Mouse (Mus musculus) cerebellum, adult 2 months (tissue): ENCODE measurements at regions not wholly inside any gene's neighbourhood (a gene's known extent, or its start where the extent isn't known, plus 50 kb on each side); places are given as distances from the start of the nearest gene placed in this dataset.

Experiments
- CTCF ChIP-seq: fragments of 200-500 bp; IDR thresholded peaks from 2 replicates; pipeline ENCODE4 v1.5.1; 2011; ENCODE audit warnings: low read depth, mild to moderate bottlenecking, control low read depth, low read length, moderate library complexity, borderline replicate concordance; ENCODE audit not compliant: insufficient read depth
- POLR2A ChIP-seq: fragments of 200-500 bp; IDR thresholded peaks from 2 replicates; pipeline ENCODE4 v1.6.1; 2011; ENCODE audit warnings: low read length, control low read depth, borderline replicate concordance; ENCODE audit not compliant: insufficient read depth

- TF ChIP-seq POLR2A (no peak), CTCF (no peak)
Measured at GRCm38 (mm10) chr10:111361749-111362435, 63.4 kb downstream of the Bbs10 start.
